Mouse (Mus musculus) ovary, adult 18-20 months (tissue): ENCODE measurements around the gene Slc38a10.

Experiments
- DNase-seq: peaks from one replicate; pipeline ENCODE4 v3.0.0; 2022; ENCODE audit warnings: low spot score, mixed read lengths

Slc38a10 gene

DNA sequence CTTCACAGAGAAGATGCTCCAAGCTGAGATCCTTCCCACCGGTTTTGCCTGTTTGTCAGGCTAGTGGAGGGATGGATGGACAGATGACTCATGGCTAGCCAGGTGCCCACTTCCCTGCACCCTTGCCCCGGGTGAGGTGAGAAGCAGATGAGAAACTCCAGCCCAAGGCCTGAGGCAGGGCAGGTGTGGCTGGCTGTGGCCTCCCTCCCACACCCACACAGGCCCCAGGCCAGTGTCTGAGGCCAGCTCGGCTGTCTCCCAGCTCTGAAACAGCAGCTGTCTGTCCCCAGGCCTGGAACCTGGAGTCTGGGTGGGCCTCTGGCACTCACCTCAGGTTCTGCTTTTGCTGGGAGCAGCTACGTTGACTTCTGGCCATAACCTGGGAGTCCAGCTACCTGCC is 24.8 kb upstream of the Slc38a10 start:
- DNase-seq = no peak

DNA sequence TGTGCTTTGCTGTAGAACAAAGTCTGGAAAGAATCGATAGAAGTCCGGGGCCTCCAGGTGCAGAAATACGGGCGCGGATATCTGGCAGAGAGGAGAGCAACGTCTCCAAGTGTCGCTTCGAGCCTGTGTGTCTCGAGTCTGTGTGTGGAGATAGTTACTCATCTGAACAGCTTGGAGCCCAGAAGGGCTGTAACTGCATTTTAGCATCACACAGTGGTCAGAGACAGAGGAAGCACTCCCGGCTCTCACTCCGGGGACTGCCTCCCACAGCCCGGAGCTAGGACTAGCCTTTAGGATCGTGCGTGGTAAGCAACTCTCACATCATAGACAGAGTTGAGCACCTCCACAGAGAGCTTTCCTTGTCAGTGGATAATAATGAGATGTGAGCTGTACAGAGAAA is 22.1 kb upstream of the Slc38a10 start:
- DNase-seq = no peak

DNA sequence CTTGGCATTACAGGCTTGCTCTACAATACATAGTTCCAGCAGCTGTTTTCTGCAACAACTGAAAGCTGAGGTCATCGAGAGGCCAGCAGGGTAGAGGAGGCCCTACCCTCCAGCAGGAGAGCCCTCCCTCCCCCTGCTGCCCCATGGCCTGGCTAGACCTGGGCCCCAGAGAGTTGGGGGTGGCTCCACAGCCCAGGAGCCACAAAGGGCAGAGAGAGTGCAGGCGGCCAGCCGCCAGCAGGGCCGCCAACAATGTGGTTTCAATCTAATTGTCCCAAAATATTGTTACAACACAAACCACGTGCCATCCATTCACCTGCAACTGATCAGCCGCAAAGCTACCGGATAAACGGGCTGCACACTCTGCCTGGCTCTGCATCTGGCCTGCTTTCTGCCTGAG is 20.0 kb upstream of the Slc38a10 start:
- no peak for DNase-seq

DNA sequence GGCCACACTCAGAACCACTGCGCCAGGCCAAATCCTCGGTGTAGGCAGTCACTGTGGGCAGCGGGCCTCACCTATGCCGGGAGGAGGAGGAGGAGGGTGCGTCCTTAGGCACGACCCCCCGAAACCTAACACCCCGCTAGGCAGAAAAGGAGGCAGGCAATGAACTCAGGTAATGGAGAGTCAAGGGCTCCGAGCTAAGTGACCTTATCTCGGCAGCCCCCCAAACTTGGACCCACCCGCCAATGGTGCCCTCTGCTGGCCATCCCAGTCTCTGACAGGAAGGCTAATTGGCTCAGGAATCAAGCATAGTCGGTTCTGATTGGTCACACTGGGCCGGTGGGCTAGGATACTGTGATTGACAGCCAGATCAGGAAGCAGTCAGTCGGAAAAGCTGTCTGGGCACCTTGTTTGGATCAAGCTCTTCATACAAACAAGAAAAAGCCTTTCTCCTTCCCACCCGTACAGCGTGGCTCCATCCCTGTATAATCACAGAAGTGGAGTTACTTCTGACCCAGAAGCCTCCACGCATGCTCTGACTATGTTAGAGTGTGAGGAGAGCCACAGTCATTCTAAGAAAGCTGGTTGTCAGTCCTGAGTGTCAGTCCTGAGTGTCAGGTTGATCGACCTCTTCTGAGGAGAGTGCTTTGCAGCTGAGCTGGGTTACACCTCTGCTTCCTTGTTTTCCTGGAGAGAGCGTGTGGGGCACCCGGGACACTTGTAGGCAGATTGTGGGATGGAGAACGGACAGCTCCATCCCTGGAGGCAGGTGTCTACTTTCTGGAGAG is 18.3 kb upstream of the Slc38a10 start:
- no peak for DNase-seq

DNA sequence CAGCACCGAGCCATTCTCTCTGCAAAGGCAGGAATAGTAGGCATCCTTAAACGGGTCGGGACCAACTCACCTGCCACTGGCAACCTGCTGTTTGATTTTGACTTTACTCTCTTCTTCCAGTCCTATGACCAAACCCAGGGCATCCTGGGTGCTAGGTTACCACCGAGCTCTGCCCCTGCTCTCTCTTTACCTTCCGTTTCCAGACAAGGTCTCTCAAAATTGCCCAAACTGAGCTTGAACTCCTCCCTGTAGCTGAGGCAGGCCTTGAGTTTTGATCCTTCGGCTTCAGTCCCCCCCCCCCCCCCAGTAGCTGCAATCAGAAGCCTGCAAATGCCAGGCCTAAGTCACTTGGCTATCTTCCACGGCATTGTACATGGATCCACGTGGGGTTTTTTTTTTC is 17.4 kb upstream of the Slc38a10 start:
- DNase-seq = no peak

DNA sequence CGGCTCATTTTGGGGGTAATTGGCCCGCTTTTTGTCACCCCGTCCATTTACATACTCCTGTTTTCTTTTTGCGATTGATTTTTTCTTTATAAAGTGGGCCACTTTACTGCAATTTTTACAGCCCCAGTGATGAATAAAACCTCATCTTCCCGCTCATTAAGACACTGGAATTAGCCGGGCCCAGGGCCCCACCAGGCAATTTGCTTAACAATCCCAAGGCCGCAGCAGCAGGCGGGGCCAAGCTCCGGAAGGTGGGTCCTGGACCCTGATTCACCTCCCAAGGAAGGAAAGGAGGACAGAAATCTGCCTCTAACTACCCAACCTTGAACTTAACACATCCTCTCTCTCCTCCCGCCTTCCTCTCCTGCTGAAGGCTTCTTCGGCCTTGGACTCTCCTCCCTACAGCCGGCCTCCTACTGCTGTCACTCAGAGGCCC is 16.8 kb upstream of the Slc38a10 start:
- DNase-seq = peak; percentile 61

DNA sequence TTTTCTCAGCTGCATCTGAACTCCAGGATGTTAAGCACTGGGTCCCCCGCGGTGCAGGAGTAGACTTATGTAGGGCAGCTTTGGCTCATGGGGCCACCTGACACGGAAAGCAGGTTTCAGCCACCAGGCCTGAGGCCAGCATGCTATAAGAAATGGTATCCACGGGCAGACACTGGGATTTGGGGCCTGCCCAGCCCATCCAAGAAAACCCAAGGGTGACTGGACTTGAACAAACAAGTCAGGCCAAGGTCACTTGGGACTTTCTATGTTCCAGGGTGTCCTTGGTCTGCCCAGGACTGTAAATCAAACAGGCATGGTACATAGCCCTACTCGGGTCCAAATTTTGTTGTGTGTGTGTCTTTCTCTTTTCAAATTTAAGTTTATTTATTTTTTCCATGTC is 15.9 kb upstream of the Slc38a10 start:
- DNase-seq = no peak

DNA sequence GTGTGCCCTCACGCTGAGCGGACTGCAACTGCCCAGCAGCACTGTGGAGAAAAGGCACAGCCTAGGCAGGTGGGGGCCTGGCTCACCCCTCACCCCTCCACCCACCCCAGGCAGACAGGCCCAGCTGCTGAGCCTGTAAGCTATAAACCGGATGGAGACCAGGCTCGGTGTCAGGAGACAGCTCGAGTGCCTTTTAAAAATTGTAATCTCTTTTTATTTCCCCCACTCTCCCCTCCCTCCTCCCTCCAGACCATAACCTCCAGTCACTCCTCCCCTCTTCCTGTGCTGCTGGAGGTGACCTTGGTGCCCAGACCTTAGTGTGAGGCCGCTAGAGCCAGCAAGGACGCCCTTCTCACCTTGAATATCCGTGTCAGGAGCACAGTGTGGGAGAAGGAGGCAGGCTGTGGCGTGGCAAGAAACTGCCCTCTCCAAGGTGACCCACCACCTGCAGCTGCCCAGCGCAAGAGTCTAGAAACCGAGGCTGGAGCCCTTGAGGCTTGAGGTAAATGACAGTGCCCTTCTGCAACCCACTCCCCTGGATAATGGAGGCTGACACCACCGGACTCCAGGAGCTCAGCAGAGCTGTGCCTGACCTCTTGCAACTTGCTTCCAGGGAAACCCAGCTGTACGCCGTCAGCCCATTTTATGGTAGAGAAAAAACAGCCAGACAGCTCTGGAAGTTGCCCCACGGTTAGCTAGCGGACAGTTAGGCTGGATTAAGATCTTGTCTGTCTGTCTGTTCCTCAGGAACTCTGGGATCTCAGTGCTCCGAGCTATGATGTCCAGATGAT is 13.5 kb upstream of the Slc38a10 start:
- DNase-seq = peak; percentile 39

DNA sequence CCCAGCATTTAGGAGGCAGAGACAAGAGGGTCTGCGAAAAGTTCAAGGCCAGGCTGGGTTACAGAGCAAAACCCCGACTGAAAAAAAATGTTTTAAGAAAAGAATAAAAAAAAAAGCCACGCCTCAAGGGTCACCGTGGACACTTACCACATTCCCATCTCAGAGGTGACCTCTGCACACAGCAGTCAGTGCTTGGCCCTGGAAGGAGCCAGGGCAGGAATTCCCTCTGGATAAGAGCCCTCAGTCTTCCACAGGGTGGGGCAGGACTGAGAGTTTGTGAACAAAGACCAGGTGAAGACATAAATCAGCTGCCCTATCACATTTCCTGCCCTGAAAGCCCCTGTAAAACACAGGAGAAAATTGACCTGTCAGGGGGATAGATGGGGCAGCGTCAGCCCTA is 12.9 kb upstream of the Slc38a10 start:
- DNase-seq = no peak

DNA sequence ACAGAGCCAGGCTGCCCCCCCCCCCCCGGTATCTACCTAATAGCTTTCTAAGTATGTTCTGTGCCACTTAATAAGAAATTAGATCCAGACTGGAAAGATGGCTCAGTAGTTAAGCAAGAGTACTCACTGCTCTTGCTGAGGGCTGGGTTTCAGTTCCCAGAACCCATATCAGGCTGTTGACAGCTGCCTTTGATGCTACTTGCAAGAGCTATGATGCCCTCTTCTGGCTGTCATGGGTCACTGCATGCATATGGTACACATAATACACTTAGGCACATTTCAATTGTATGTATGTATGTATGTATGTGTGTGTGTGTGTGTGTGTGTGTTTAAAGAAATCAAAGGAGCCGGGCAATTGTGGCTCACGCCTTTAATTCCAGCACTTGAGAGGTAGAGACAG is 12.1 kb upstream of the Slc38a10 start:
- DNase-seq = no peak

DNA sequence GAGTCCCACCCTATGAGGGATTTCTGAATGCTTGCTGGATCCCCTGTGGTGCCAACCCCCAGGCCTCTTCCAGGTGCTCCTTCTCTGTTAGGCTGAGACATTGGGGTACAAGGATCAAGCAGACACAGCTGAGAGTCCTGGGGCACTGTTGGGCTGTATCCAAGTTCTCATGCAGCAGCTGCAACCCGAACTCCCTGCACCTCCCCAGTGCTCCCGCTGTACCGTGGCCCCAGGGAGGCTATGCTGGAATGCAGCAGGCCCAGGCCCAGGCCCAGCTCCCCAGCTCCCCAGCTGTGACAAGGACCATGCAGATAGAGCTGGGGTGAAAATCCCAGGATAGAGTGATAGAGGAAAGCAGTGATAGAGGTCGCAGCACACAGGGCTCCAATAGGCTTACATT is 10.1 kb upstream of the Slc38a10 start:
- no peak for DNase-seq

DNA sequence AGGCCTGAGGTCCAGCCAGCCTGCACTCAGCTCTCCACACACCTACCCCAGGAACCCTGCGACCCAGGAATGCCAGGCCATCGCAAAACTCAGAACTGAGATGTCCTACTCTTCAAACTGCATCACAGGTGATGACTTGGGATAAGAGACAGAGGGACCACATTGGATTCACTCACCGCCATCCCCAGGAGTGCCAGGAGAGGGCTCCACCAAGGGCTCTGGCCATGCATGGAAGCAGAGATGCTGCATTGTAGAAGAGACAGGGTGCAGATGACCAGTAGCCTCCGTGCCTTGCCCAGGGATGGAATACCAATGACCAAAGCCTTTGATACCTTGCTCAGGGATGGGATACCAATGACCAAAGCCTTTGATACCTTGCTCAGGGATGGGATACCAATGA is 9.3 kb upstream of the Slc38a10 start:
- no peak for DNase-seq

DNA sequence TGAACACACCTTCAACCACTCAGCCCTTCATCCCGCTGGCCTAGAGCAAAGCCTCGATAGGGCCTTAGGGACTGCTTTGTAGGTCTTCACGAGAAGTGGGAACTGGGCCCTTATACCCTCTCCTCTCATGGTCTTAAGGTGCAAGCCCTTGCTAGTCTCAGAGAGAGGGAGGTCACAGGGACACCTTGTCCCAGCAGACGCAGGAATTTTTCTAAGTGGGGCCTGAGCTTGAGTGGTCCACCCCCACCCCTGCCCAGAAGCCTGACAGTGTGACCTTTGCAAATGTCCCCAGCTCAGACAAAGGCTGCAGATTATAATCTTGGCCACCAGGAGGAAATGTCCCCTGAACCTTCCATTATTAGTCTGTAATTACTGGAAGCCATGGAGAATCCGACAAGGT is 8.5 kb upstream of the Slc38a10 start:
- no peak for DNase-seq

DNA sequence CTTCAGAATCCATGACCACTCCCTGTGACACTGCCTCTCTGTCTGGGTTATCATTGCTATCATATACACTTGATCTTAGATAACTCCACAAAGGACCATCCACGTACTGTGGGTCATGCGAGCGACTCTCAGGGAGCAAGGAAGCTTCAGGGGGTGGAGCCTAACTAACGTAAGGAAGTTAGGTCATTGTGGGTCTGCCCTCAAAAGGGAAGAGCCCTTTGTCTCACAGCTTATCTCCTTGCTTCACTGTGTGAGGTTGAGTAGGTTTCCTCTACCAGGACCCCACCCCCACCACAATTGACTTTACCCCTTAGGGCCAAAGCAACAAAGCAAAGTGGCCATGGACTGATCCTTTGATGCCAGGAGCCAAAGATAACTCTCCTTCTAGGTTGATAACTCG is 7.7 kb upstream of the Slc38a10 start:
- DNase-seq = no peak

DNA sequence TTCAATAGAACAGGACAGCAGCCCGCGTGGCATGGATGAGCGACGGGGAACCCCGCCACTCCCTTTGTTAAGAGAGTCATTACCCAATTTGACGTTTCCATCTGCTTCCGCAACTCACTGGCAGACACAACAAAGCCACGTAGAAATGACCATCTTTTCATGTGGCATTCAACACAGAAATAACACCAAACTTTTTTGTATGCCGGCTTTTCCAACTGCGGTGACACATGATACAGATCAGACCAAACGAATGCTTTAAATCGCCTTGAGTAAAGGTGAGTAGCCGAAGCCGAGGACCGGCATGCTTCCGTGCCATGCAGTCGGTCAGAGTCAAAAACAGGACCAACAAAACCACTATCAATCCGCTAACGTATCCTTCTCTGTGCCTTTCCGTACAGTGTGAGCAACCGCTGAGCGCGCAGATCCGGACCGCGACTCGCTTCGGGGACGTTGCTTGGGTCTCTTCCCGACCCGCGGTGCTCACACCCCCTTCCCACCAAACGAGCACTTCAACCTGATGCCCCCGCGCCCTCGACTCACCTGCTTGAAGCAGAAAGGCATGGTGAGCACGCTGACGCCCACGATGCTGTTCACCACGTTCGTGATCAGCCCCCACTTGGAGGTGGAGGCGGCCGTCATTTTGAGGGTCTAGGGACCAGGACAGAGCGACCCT is 570 bp downstream of the Slc38a10 start:
- no peak for DNase-seq

DNA sequence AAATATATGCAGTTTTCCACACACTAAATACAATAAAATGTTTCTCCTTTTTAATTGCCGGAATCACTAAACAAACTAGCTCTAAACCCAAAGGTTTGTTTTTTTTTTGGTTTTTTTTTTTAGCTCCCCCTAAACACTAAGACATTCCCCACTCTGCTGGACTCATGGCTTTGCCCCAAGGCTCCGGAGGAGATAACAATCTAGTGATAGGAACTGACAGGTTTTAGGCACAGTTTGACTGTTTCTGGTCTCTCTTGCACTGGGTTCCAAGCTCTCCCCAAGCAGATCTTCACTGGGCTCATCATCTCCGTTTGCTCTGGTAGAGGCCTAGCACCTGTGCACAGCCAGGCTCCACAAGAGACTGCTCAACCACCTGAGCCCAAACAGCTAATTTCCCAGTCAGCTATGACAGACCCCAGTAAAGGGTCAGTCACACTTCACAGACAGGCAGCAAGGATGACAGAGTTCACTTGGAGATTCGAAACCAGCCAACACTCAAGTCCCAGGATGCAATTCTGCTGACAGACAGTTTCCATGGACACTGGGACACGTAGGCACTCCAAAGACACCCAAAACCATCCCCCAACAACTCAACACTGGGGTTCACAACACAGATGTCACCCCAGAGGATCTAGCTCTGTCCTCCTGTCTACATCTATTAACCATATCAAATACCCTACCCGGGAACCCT is 1.5 kb downstream of the Slc38a10 start:
- DNase-seq = no peak

DNA sequence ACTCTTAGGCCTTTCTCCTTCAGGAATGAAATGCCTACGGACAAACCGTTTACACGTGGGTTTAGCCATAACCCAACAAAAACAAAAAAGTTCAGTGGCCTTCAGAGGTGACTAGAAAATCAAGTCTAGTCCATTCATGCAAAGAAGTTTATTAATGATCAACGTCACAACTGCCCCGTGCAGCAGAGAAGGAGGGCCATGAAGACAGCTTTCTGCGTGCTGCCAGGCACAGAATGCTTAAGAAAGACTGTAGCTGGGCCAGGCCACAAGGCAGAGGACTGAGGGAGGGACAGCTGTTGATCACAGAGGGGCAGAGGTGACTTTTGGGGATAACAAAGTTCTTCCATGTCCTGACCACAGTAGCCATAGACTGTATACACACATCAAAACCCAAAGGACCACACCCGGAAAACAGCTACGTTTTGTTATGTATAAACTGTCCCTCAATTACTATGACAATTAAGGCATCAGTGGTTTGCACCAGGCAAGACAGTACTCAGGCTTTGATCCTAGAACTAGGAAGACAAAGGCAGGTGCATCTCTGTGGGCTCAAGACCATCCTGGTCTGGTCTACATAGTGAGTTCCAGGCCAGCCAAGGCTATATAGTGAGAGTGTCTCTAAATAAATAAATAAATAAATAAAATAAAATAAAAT is 2.8 kb downstream of the Slc38a10 start:
- DNase-seq = no peak

DNA sequence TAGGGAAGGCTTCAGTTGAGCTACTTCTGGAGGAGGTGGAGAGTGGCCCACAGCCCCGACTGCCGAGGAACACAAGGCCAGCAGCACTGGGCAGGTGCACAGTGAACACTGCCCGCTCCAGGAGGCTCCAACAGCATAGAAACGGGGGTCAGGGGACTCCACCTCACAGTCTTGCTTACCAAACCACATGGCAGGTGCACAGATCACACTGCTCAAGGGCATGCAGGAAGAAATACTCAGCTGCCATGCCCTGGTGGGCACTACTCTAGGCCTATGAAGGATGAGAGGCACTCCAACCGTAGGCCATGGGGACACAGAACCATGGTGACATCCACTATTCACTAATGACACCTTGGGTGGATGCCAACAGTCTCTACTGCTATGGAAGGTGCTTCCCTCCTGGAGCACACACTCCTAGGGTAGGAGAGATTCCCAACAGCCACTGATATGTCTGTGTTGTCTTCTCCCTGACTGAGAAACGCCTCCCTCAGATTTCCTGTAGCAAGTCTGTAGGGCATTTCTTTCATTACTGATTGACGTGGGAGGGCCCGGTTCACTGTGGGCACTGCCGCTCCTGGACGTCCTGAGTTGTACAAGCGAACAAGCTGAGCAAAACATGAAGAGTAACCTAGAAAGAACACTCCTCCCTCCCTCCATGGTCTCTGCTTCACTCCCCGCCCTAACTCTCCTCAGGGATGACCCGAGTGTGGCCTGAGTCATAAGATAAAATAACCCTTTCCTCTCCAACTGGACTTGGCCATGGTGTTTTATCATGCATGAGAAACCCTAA is 7.2 kb downstream of the Slc38a10 start:
- DNase-seq = no peak

DNA sequence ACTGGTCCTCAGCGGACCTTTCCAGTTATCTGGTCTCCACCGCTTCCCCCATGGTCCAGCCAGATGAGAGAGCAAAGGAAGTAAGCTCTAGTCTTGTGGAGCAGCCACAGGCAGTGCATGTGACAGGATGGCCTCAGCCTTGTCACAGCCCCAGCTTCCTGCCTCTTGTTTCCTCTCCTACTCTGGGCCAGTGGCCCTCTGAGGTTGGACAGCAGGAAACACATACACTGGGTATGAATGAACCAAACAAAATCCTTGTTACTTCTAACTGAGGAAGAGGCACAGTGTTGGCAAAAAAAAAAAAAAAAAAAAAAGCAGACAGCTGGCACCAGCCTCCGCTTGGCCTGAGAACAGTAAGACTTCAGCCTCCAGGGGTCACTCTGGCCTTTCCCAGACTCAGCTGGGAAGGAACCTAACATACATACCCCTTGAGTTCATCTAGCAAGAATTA is 8.5 kb downstream of the Slc38a10 start:
- no peak for DNase-seq

DNA sequence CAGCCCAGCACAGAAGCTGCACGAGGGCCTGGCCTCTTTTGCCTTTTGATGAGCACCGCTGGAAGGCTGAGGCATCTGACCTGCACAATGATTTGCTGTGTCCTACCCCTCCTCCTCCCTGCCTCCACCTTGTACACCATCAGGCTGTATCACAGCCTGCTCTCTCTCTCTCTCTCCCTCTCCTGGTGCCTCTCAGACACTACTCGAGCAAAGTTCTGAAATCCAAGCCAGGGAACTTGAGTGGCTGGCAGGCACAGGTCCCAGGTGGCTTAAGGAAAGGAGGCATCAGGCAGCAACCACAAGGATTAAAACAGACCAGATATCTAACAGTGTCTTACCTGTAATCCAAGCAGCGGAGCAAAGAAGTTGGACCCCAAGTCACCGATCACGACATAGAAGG is 10.9 kb downstream of the Slc38a10 start:
- no peak for DNase-seq

DNA sequence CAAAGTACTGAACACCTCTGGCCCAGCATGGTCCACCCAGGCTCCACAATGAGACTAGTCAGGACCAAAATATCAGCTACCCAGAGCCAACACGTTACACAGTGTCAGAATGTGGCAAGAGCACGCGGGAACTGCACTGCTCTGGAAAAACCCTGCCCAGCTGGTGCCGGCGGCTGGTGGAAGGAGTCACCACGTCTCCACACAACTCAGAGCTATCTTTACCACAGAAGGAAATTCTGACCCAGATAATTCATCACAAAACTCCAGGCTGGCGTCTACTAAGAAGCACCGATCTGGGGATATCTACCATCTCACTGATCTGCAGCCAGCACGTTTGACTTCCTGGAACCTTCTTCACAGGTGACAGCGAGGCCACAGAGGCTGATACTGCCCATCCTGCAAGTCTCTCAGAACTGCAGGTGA is 11.8 kb downstream of the Slc38a10 start:
- no peak for DNase-seq
